Mouse (Mus musculus): Measurements from ENCODE around the gene Olfr1346.

DNA sequence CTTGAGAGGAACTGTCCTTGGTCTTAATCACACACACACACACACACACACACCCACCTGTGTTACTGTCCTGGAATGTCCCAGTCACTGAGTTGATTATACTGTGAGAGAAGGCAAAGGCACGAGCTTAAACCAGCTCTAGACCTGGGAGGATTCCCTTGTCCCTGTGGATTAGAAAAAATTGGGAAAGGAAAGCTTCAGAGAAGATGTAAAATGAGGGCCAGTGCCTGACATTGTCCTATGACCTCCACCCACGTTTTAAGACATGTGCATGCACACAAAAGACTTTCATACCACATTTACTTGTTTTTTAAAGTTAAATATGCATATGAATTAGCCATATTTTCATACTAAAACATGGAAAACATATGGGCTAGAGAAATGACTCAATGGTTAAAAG, 19.9 kb downstream of the Olfr1346 start, which contains the start of gene Olfr5:
- TF ChIP-seq POLR2A (IDR thresholded peaks at IDR 0.05; ENCODE audit: insufficient read depth, low read depth, low read length) (no peak), CTCF (IDR thresholded peaks at IDR 0.05) (no peak), EP300 (IDR thresholded peaks at IDR 0.05; ENCODE audit: insufficient read depth, low read depth, low read length) (no peak)

Data from heart, adult 2 months (tissue).